Mouse (Mus musculus): ENCODE measurements around the gene Ccdc188.

GRCm38 (mm10) chr16:18247521-18248399 is 30.1 kb downstream of the Ccdc188 start:
- no peak for TF ChIP-seq GATA1 (IDR thresholded peaks at IDR 0.05; ENCODE audit: low read length)
- TF ChIP-seq TAL1 (IDR thresholded peaks at IDR 0.05; ENCODE audit: low read length): no peak

Data from erythroblast, embryonic 14.5 days (primary cell).